Mouse (Mus musculus): ENCODE data around the gene Ric8b.

Gene Ric8b

DNA sequence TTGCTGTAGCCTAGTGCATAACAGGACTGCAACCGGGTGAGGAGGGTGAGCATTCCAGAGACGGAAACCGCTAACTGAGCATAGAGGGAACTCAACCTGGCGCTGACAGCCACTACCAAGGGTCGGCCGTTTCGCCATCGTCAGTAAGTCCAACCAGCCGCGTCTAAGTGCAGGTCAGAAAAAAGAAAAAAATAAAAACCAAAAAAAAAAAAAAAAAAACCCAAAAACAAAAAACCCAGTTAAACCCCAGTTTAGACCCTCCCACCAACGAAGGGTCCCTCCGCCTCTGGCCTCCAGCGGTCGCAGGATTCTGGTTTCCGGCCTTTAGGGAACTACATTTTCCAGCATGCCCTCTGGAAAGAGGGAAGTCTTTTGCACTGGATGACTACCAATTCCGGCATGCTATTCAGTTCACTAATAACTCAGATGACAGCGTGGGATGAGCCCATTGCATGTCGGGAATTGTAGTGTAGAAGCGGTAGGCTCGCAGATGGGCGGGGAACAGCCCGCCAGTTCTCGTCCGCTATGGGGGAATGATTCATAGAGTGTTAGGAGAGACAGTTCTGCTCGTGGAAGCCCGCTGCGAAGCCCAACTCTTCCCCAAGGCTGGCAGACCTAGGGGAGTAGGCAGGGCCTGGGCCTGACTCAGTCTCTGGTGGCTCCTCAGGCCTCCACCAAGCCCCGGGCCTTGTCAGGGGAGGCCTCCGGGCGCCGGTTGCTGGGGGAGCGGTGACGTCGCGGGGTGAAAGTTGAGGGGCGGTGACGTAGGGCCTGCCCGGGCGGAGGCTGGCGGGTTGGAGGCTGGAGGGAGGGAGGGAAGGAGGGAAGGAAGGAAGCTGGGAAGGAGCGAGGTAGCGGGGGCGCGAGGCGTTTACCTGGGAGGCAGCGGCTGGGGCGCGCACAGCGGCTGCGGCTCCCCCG, at the start of gene Ric8b:
TSS of gene Ric8b (plus strand) at position 807 of the 921 bp plus-strand sequence.
- DNase-seq (ENCODE audit: low spot score in 2 of 2) = peak; percentile 88 to 89

DNA sequence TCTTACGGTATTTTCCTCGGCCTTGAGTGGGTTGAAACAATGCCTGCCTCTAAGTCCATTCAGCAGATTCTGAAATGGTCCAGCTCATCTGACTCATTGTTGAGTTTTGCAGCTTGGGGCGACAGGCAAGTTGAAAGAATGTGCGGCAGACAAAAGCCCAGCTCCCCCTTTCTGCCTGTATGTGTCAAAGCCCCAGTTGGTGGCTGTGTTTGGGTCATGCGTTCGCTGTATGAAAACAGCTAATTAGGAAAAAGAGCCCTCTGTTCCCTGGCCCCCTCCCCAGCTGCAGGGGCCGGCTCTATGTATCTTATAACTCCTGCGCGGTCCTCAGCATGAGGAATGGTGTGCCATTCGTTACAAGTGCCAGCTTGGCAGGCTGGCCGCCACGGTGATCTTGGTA, 46.1 kb upstream of the Ric8b start:
- no peak for DNase-seq (ENCODE audit: low spot score in 2 of 2)

DNA sequence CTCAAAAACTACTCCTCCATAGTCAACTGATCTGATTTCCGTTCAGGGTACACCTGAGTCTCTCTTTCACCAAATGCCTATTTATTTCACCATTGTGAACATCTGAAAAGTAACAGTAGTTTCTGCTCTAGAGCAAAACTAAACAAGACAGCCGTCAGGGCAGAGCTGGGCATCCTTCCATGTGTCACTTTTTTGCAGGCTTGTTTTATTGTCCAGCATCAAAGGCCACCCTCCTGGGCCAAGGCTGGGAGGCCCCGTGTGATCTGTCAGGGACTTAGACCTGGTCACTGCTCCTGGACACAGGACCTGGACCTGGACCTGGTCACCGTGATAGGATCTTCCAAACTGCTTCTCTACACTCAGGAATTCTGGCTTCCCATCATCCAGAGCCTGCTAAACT, 45.5 kb upstream of the Ric8b start:
- no peak for DNase-seq (ENCODE audit: low spot score in 2 of 2)

DNA sequence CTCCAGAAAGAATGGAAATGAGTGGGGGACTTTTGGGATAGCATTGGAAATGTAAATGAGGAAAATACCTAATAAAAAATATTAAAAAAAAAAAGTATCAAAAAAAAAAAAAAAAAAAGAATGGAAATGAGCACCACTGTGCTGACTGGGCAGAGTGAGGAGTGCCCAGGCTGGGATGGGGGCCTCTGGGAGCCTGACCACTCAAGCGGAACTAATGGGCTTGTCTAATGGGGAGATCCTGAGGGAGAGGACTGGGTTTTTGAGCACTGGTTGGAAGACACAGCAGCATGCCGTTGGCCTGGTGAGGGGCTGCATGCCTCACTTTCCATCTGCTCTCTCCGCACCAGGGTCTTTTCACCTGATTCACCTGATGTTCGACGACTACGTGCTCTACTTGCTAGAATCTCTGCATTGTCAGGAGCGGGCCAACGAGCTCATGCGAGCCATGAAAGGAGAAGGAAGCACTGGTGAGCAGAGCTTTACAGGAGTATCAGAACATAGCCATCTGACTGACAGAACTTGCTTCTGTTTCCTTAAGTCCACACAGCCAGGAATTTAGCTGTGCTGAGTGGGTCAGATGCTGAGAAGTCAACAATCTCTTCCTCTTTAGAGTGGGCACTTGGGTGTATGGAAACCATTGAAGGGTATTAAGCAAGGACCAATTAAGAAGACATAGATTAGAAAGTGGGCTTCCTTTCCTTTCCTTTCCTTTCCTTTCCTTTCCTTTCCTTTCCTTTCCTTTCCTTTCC, 37.4 kb upstream of the Ric8b start:
- DNase-seq (ENCODE audit: low spot score in 2 of 2) = no peak

DNA sequence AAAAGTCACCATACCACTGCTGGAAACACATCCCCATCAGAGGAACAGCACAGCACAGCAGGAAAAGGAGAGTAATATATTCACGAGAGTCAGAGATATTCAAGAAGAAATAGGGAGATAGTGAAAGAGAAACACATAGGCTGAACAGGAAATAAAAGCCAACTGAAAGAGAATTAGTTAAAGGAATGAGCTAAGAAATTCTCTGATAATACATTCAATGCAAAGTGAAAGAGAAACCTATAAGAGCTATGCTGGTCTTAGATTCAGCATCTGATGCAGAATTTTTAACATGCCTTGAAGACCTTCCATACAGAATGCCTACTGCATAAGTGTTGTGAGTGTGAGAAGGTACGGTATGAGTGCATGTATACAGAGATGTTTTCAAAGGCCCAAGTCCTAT, 34.9 kb upstream of the Ric8b start:
- no peak for DNase-seq (ENCODE audit: low spot score in 2 of 2)

DNA sequence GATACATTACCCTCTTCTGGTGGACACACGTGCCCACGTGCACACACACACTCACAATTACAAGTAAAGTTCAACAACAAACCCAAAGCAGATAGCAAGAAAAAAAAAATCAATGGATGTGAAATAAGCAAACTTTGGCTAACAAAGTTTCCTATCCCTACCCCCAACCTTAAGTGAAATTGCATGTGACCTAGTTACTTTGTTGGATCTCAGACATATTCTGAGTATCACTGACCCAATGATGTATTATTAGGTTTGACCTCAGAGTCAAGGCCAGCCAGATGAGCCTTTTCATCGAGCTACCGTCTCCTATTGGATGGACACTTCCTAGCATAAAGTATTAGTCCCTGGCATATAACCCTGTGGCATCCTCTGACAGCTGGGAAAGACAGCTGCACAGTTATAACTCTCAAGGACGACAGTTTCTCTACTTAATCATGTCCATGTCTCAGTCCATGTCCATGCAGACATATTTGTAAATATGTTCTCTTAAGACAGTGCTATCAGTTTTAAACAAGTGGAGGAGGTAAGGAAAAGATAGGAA, 32.0 kb upstream of the Ric8b start:
- no peak for DNase-seq (ENCODE audit: low spot score in 2 of 2)

DNA sequence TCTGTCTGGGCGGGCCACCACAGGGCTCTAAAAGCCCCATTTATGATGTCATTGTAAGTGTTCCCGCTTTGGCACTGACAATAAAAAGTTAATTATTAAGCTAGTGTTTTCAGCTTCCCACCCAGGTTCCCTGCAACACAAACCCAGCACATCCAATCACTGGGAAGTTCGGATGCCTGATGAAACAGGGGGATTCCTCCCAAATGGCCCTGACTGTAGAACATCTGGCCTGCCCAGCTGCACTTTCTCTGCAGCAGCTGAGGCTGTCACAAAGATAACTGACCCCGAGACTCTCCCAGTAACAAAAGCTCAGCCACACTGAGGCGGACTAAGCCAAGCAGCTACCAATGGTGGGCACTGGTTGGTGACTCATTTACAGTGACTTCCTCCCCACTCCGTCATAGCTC, 31.2 kb upstream of the Ric8b start:
- DNase-seq (ENCODE audit: low spot score in 2 of 2) = no peak

DNA sequence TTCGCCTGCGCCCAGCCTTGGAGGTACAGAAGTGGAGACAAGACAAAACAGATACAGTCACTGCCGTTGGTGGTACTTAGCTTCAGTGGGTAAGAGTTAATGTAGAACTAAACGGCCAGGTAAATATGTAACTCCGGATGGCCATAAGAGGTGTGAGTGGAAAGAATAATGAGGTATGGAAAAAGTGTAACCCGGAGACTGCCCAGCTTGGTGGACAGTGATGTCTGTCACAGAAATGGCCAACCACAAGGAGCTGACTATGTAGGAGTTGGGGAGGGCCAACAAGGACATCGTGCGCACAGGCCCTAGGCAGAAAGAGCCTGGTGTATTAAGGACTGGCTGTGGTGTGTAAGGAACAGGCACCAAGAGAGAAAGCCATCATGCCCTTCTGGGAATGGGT, 30.6 kb upstream of the Ric8b start:
- no peak for DNase-seq (ENCODE audit: low spot score in 2 of 2)

DNA sequence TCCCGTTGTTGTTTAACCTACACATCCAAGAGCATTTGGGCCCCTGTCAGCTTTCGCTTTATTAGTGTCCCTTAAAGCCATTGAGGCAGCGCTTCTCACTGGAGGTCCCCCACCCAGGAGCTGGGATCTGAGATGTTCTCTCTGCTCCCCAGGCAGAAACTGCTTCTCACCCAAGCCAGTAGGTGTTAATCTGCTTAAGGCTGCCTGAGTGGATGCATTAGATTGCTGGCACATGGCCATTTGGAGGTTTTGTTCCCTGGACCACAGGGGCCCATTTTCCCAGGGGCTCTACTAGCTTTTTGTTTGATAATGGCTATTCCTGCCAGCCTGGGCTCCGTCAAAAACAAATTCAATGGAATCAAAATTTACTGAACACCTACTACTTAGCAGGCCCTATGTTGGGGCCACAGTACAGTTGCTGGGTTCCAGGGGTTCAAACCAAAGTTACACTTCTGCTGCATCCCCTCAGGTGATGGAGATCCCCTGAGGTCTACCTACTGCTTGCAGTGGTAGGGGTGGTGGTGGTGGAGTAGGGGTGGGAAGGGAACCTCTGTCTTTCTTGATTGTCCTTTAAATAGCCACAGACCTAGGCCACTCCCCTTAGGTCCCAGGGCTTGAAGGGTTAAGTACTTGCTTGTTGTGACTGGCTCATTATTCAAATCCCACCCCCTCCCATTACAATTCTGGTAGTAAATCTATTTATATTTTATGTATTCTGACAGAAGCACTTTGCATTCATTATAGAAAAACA, 28.1 kb upstream of the Ric8b start:
- no peak for DNase-seq (ENCODE audit: low spot score in 2 of 2)

DNA sequence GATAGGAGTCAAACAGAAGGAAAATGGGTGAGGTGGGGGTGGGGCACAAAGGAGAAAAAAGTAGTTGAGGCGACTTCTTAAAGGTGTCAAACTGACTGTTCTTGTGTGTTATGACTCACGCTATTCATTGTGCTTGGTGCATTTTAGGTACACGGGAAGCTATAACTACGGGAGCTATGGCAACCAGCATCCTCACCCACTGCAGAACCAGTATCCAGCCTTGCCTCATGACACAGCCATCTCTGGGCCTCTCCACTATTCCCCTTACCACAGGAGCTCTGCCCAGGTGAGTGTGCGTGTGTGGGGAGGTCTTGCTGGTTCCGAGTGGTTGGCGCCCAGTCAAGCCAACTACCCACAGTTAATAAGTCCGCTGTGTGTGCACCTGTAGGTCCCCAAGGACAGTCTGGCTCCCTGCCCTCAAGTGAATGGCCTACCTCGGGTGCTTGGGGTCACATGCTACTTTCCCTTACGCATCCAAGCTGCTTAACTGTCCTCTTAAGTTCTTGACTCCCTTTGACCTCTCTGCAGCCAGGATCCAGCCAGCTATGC, 21.5 kb upstream of the Ric8b start:
- no peak for DNase-seq (ENCODE audit: low spot score in 2 of 2)

DNA sequence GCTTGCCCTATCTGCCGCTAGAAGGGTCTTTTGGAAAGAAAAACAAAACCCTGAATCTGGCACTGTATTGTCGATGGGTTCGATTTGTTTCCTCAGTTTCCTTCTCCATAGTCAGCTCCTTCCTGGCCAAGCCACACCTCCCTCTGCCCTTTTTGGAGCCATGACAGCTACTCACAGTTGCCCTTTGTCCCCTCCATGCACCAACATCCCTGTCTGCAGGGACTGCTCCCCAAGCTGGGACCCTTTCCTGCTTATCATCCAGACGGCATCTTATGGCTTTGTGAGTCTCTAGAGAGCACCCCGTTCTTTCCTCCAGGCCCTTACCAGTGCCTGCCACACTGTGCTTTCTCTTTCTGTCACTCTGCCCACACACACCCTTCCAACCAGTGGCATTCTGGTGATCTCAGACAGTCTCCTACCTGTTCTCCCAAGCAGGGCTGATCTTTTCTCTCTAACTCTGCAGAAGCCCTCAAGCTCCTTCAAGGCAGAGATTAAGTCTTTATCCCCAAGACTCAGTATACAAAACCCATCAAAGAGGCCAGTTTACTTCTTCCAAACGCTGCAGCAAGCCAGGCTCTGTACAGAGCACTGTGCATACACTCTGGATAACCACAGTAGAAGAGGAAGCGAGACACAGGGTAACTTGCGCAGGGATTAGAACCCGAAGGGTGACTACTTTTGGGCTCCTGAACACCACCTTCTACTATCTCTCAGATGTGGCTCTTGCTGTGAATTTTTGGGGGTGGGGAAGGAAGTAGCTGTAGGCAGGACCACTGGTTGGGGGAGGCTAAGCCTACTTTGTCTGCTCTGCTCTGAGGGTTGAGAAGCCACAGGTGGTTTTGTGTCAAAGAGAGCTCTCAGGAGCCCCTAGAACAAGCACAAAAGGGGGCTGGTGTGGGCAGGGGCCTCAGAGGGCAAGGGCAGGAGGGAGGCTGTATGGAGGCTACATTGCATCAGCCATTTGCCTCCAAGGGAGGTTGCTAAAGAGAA, 20.2 kb upstream of the Ric8b start:
- DNase-seq (ENCODE audit: low spot score in 2 of 2) = peak; percentile 17 to 24

DNA sequence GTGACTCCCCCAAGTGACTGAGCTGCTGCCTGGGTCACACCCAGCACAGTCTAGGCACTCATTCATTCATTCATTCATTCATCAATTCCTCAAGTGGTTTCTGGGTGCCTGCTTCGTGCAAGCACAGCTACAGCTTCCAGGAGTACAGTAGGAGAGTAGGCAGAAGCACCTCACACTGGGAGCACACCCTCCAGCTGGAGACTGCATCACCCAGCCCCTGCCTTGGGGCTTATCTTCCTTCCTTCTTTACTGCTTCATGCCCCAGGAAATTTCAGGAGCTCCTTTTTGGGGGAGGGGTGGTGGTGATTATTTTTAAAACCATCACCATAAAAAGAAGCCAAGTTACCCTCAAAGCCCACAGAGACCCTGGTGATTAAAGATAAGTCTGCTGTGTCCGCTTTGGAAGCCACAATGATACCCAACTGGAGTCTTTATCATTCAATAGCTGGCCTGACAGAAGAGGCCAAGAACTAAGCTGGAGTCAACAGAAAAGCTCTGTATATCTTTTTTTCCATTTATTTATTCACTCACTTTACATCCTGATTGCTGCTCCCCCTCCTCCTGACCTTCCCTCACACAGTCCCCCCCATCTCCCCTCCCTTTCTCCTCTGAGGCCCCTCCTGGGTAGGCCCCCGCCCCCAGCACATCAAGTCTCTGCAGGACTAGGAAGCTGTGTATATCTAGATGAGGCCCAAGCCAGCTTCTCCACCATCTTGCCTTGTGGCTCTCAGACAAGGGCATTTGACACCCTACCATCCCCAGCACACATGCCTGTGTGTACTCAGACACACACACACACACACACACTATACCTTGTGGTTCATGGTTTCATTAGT, 19.1 kb upstream of the Ric8b start:
- DNase-seq (ENCODE audit: low spot score in 2 of 2) = no peak

DNA sequence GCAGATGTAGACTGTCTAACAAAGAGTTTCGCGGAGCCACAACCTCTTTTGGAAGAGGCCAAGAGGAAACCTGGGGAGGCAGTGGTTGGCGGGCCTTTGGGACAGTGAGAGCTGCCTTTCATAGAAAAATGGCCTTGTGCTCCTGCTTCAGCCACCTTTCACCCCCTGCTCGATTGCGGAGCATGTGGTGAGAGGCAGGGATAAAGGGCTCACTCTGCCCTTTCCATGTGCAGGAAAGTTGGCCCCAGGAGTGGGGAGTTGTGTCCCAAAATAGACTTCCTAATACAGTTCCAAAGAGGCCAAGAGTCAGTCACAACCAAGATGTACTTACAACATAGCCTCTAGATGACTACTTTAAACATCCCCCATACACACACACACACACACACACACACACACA, 15.7 kb upstream of the Ric8b start:
- DNase-seq (ENCODE audit: low spot score in 2 of 2) = no peak

DNA sequence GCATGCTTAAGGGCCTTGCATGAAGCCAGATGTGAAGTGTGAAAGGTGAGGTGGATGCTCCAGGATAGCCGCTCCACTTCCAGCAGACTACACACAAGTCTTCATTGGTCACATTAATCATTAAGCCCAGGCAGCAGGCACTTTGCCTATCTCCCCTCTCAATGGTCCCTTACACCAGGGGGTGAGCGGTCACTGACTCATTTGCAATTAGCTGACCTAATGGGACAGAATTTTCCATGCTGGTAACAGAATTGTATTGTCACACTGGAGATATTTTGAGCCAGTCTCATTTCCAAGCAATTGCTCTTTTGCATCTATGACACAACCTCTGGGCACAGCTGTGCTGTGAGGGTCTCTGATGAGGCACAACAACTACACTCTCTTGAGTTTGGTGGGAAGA, 15.2 kb upstream of the Ric8b start:
- DNase-seq (ENCODE audit: low spot score in 2 of 2) = no peak

DNA sequence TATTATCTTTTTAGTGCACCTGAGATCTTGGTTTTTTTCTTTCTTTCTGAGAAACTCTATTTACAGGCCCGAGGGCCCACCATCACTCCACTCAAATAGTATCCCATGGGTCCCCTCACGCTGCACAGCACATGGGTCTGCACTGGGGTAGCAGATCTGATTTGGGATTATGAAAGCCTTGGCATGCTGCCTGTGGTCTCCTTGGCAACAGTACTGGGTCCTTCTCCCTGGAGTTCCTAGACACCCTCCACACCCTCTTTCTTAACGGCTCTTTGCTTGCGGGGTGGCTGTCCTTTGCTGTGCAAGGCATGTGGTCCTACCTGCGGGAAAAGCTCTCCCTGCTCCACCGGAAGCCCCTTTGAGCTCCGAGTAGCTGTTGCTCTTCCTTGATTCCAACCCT, 14.1 kb upstream of the Ric8b start:
- no peak for DNase-seq (ENCODE audit: low spot score in 2 of 2)

DNA sequence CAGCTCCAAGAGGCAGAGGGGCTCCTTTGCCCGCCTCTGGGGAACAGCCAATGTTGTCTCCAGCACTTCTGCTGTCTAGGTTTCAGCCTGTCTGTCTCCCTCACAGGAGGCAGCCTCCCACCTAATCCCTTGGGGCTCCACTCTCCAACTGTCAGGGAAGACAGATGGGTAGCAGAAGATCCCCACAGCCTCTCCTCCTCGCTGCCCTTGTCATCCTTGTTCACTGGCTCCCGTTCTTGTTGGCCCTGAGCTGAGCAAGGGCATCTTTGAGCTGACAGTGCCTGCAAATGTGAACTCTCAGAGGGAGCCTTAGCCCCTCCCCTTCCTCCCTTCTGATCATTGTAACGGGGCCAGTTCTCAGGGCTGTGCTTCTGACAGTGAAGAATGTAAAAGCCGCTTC, 13.7 kb upstream of the Ric8b start:
- DNase-seq (ENCODE audit: low spot score in 2 of 2) = no peak

DNA sequence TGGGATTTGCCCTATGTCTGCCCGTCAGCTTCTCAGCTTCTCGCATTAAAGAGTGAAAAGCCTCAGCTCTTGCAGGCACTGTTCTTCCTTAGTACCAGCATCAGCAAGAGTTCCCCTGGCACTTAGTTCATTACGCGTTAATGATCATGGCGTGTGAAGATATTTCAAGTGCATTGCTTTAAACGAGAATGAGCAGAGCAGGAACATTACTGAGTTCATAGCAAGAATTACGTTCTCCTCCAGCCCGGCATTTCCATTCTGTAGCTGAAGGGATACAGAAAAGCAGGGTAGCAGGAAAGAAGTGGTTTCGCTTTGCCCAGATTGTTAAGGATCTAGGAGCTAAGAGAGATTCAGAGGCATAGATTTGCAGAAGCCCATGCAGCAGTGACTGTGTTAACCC, 10.5 kb upstream of the Ric8b start:
- no peak for DNase-seq (ENCODE audit: low spot score in 2 of 2)

DNA sequence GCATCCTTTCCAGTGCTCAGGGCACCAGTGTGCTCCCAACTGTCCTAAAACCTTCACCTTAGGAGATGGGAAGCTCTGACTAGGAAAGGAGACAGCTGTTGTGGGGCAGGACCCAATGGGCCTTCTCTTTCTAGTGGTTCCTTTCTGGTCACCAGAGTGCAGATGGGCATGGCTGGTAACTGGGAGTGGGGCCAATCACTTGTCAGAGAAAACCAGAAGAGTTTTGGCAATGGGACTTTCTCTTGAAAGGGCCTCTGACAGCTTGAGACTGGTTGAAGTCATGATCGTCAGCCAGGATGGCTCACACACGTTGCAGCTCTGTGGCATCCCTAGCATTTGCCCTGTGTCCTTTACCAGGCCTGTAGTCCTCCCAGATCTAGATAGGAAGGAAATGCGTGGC, 9.4 kb upstream of the Ric8b start:
- no peak for DNase-seq (ENCODE audit: low spot score in 2 of 2)

DNA sequence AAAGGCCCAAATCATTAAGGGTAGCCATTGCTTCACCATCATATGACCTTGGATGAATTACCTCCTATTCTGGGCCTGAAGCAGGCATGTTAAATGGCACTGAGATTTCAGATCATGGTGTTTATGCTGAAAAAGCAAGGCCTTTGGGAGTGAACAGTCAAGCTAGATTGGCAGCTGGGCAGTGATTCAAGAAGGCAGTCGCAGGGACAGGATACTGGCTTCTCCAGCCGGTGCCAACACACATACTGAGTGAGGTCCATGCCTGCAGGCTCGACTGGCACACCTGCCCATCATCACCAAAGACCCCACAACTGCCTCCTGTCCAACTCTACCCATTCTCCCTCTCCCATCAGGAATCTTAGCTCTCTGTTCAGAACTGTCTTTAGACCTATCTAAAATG, 8.9 kb upstream of the Ric8b start:
- no peak for DNase-seq (ENCODE audit: low spot score in 2 of 2)
